In the genomic region with DNA sequence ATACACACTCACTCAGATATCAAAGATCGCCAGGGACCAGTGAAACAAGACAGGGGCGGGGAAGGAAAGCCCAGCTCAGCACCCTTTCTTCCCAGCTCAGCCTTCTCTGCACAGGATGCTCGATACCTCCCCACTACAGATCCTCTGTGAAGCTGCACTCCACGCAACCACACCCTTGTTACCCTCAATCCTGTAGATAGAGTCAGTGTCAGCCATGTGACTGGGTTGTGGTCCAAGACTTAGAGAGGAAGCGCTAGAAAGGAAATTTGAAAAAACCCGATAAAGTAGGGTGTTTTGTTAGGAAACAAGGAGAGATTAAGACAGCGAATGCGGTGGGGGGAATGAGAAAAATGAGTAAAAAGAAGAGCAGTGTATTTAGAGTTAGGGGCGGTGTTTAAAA, we compare ENCODE assay signal across 13 mouse cellular contexts. TPM values are rescaled to one million over a fixed set of nuclear protein-coding genes. Genes with fewer than 3 reads are reported as not detected.
A peak's percentile ranks its signal among the peaks of the same experiment; 100 is the strongest.
DNase-seq lines count a peak whose midpoint lies in the region; ATAC-seq and TF ChIP-seq lines count a peak whose summit lies in the region.
"Had no signal": no experiment of that assay in that cellular context is flagged by ENCODE, and none has a peak within 500 bp of the region (broad histone marks: within the 10 kb centered on the region; RNA-seq: fewer than 3 reads in every experiment).

No protein-coding gene starts in this region.

- TF ChIP-seq POLR2A in liver, adult 2 months (IDR thresholded peaks at IDR 0.05; ENCODE audit: extremely low read depth, insufficient read depth, low read length) = peak; percentile 91

- no peaks in the 10 kb centered on the region for H3K9me3 ChIP-seq in forebrain, embryonic 13.5 days (replicated peaks)
- no peaks in the 10 kb centered on the region for H3K9me3 ChIP-seq in forebrain, embryonic 16.5 days (ENCODE audit: control insufficient read depth, low read length)
- no peaks in the 10 kb centered on the region for H3K9me3 ChIP-seq in midbrain, embryonic 15.5 days
- no peaks in the 10 kb centered on the region for H3K9me3 ChIP-seq in midbrain, embryonic 14.5 days (ENCODE audit: control insufficient read depth, low read length)
- H3K9me3 ChIP-seq: midbrain, embryonic 12.5 days had no signal

- H3K36me3 ChIP-seq in forebrain, embryonic 13.5 days (ENCODE audit: poor library complexity, severe bottlenecking) = peaks cover 20% of the 10 kb centered on the region
- peaks cover 18% of the 10 kb centered on the region for H3K36me3 ChIP-seq in forebrain, embryonic 16.5 days (ENCODE audit: control insufficient read depth, insufficient read depth)
- peaks cover 10% of the 10 kb centered on the region for H3K36me3 ChIP-seq in midbrain, embryonic 15.5 days (replicated peaks)
- H3K36me3 ChIP-seq in midbrain, embryonic 14.5 days (ENCODE audit: control insufficient read depth, insufficient read depth, low read length) = peaks cover 26% of the 10 kb centered on the region
- H3K36me3 ChIP-seq in liver, adult 2 months (ENCODE audit: control insufficient read depth, insufficient read depth, low read length) = peaks cover 35% of the 10 kb centered on the region

- H3K79me2 ChIP-seq in liver, adult 2 months (ENCODE audit: control insufficient read depth, insufficient read depth, low read length) = peaks cover 3% of the 10 kb centered on the region; the same call in 1 of the 2 replicates

- H3K27ac ChIP-seq in forebrain, embryonic 13.5 days = no peak overlapping the region
- H3K27ac ChIP-seq in forebrain, embryonic 16.5 days (ENCODE audit: low read length) = no peak overlapping the region
- H3K27ac ChIP-seq in midbrain, embryonic 15.5 days = no peak overlapping the region
- no peak overlapping the region for H3K27ac ChIP-seq in midbrain, embryonic 14.5 days (replicated peaks; ENCODE audit: low read depth, low read length)
- peak overlapping the region; percentile 88 for H3K27ac ChIP-seq in liver, adult 2 months (replicated peaks; ENCODE audit: insufficient read depth, low read depth, low read length)

- no peak overlapping the region for H3K9ac ChIP-seq in forebrain, embryonic 13.5 days
- H3K9ac ChIP-seq in forebrain, embryonic 16.5 days (replicated peaks; ENCODE audit: low read depth, low read length) = no peak overlapping the region
- no peak overlapping the region for H3K9ac ChIP-seq in midbrain, embryonic 15.5 days
- H3K9ac ChIP-seq in midbrain, embryonic 14.5 days (replicated peaks; ENCODE audit: low read length) = no peak overlapping the region
- peak overlapping the region; percentile 5 for H3K9ac ChIP-seq in liver, adult 2 months (ENCODE audit: low read depth, low read length)

- 0 out of 2 replicates have a peak, but pooled peaks have one; percentile 13 for TF ChIP-seq CTCF in liver, adult 2 months (IDR thresholded peaks at IDR 0.05; ENCODE audit: low read depth, low read length)

- DNase-seq in midbrain, embryonic 14.5 days = no peak
- DNase-seq in liver, adult 2 months (ENCODE audit: extremely low read depth, low read depth, low spot score) = peak; percentile 91
- peak; percentile 35 for DNase-seq in thymus, postnatal 4 days
- no peak for DNase-seq in right cerebral cortex, adult 2 months (ENCODE audit: low spot score in 2 of 2)
- no peak for DNase-seq in gastrocnemius, postnatal 10 days
- DNase-seq: adrenal gland, postnatal 25 days; B cell, adult 2 months; heart, postnatal 10 days had no signal

- H3K27me3 ChIP-seq in forebrain, embryonic 13.5 days = peaks cover 31% of the 10 kb centered on the region
- H3K27me3 ChIP-seq in forebrain, embryonic 16.5 days (replicated peaks; ENCODE audit: control insufficient read depth, insufficient read depth, low read length) = peaks cover 10% of the 10 kb centered on the region; the same call in 1 of the 2 replicates
- H3K27me3 ChIP-seq in midbrain, embryonic 15.5 days (replicated peaks) = peaks cover 21% of the 10 kb centered on the region
- H3K27me3 ChIP-seq in midbrain, embryonic 14.5 days (ENCODE audit: control insufficient read depth, insufficient read depth, low read length) = peaks cover 6% of the 10 kb centered on the region; the same call in 1 of the 2 replicates
- H3K27me3 ChIP-seq in liver, adult 2 months (ENCODE audit: control insufficient read depth, insufficient read depth, low read length) = no peaks in the 10 kb centered on the region

- ATAC-seq in forebrain, embryonic 13.5 days = no peak
- no peak for ATAC-seq in forebrain, embryonic 16.5 days
- ATAC-seq in midbrain, embryonic 15.5 days (replicated peaks) = no peak
- no peak for ATAC-seq in midbrain, embryonic 14.5 days (ENCODE audit: low FRiP score, low TSS enrichment)

- no peak overlapping the region for H3K4me3 ChIP-seq in forebrain, embryonic 13.5 days
- H3K4me3 ChIP-seq in forebrain, embryonic 16.5 days (replicated peaks; ENCODE audit: low read length) = no peak overlapping the region
- H3K4me3 ChIP-seq in midbrain, embryonic 15.5 days = peak overlapping the region; percentile 74
- no peak overlapping the region for H3K4me3 ChIP-seq in midbrain, embryonic 14.5 days (replicated peaks; ENCODE audit: low read depth, low read length)
- H3K4me3 ChIP-seq in liver, adult 2 months (ENCODE audit: insufficient read depth, low read depth, low read length) = peak overlapping the region; percentile 63

- H3K4me2 ChIP-seq in forebrain, embryonic 13.5 days = peak overlapping the region; percentile 91
- H3K4me2 ChIP-seq in forebrain, embryonic 16.5 days (ENCODE audit: low read length) = no peak overlapping the region
- 0 out of 2 replicates have a peak overlapping the region, but pooled peaks have one; percentile 91 for H3K4me2 ChIP-seq in midbrain, embryonic 15.5 days
- no peak overlapping the region for H3K4me2 ChIP-seq in midbrain, embryonic 14.5 days (ENCODE audit: low read length)

- 88% methylated on average over 9 of the region's 9 CpGs for WGBS in forebrain, embryonic 13.5 days
- 89% methylated on average over 9 of the region's 9 CpGs for WGBS in forebrain, embryonic 16.5 days
- WGBS in midbrain, embryonic 15.5 days = 83% methylated on average over 9 of the region's 9 CpGs
- WGBS in midbrain, embryonic 14.5 days = 88% methylated on average over 9 of the region's 9 CpGs
- 12% methylated on average over 9 of the region's 9 CpGs for WGBS in liver, adult 2 months

- peaks cover 13% of the 10 kb centered on the region for H3K4me1 ChIP-seq in forebrain, embryonic 13.5 days
- peaks cover 16% of the 10 kb centered on the region for H3K4me1 ChIP-seq in forebrain, embryonic 16.5 days (replicated peaks; ENCODE audit: control insufficient read depth, insufficient read depth, low read length)
- H3K4me1 ChIP-seq in midbrain, embryonic 15.5 days = peaks cover 13% of the 10 kb centered on the region
- peaks cover 5% of the 10 kb centered on the region for H3K4me1 ChIP-seq in midbrain, embryonic 14.5 days (ENCODE audit: control insufficient read depth, insufficient read depth, low read length)
- H3K4me1 ChIP-seq in liver, adult 2 months (ENCODE audit: control insufficient read depth, insufficient read depth, low read length) = peaks cover 19% of the 10 kb centered on the region

RNA-seq across cellular contexts. Expression of a gene that starts 0.8 kb away (rescaled TPM):
- 60.7 and 65.2 TPM in 2 replicates for polyA plus RNA-seq in forebrain, embryonic 13.5 days (2015; fragmentation: Nextera tagmentation; extraction: Ambion mirVana)
- 77.7 and 80.6 TPM in 2 replicates for polyA plus RNA-seq in forebrain, embryonic 16.5 days (2015; fragmentation: Nextera tagmentation; extraction: Ambion mirVana)
- polyA plus RNA-seq in midbrain, embryonic 15.5 days (2015; fragmentation: Nextera tagmentation; extraction: Ambion mirVana) = 60.1 and 64.0 TPM in 2 replicates
- 55.3 and 60.3 TPM in 2 replicates for polyA plus RNA-seq in midbrain, embryonic 14.5 days (2014; fragmentation: Nextera tagmentation; extraction: Ambion mirVana)
- total RNA-seq in liver, adult 2 months (2014; rRNA removed) = 25.9 and 42.4 TPM in 2 replicates
- 19.5 and 23.0 TPM in 2 replicates for polyA plus RNA-seq in liver, adult 2 months (2012; rRNA removed)
- total RNA-seq in gastrocnemius, postnatal 10 days (2021) = 10 to 100 TPM; 17.0 to 17.9 TPM

RNA-seq across cellular contexts. Expression of a gene that starts 3.6 kb away (rescaled TPM):
- not detected in 2 replicates for polyA plus RNA-seq in forebrain, embryonic 13.5 days (2015; fragmentation: Nextera tagmentation; extraction: Ambion mirVana)
- not detected in 2 replicates for polyA plus RNA-seq in forebrain, embryonic 16.5 days (2015; fragmentation: Nextera tagmentation; extraction: Ambion mirVana)
- not detected in 2 replicates for polyA plus RNA-seq in midbrain, embryonic 15.5 days (2015; fragmentation: Nextera tagmentation; extraction: Ambion mirVana)
- polyA plus RNA-seq in midbrain, embryonic 14.5 days (2014; fragmentation: Nextera tagmentation; extraction: Ambion mirVana) = not detected in 2 replicates
- 771 and 1,014 TPM in 2 replicates for total RNA-seq in liver, adult 2 months (2014; rRNA removed)
- polyA plus RNA-seq in liver, adult 2 months (2012; rRNA removed) = 2,298 and 3,079 TPM in 2 replicates
- not detected for total RNA-seq in gastrocnemius, postnatal 10 days (2021)
- total RNA-seq: adrenal gland, postnatal 25 days; heart, postnatal 10 days; layer of hippocampus, postnatal 25 days had no signal
- polyA plus RNA-seq: midbrain, embryonic 12.5 days had no signal

RNA-seq across cellular contexts. Expression of a gene that starts 10.7 kb away (rescaled TPM):
- polyA plus RNA-seq in forebrain, embryonic 13.5 days (2015; fragmentation: Nextera tagmentation; extraction: Ambion mirVana) = 19.0 and 21.9 TPM in 2 replicates
- 17.9 and 19.9 TPM in 2 replicates for polyA plus RNA-seq in forebrain, embryonic 16.5 days (2015; fragmentation: Nextera tagmentation; extraction: Ambion mirVana)
- polyA plus RNA-seq in midbrain, embryonic 15.5 days (2015; fragmentation: Nextera tagmentation; extraction: Ambion mirVana) = 17.9 and 18.3 TPM in 2 replicates
- polyA plus RNA-seq in midbrain, embryonic 14.5 days (2014; fragmentation: Nextera tagmentation; extraction: Ambion mirVana) = 15.5 and 16.9 TPM in 2 replicates
- total RNA-seq in liver, adult 2 months (2014; rRNA removed) = 2.6 and 3.0 TPM in 2 replicates
- 3.2 and 3.6 TPM in 2 replicates for polyA plus RNA-seq in liver, adult 2 months (2012; rRNA removed)
- total RNA-seq in gastrocnemius, postnatal 10 days (2021) = 1 to 10 TPM; 7.4 to 9.0 TPM

RNA-seq across cellular contexts. Expression of a gene that starts 31.6 kb away (rescaled TPM):
- polyA plus RNA-seq in forebrain, embryonic 13.5 days (2015; fragmentation: Nextera tagmentation; extraction: Ambion mirVana) = 1.1 TPM in 1 of 2 replicates, not detected in the other
- polyA plus RNA-seq in forebrain, embryonic 16.5 days (2015; fragmentation: Nextera tagmentation; extraction: Ambion mirVana) = not detected in 2 replicates
- 1.0 TPM in 1 of 2 replicates, not detected in the other for polyA plus RNA-seq in midbrain, embryonic 15.5 days (2015; fragmentation: Nextera tagmentation; extraction: Ambion mirVana)
- polyA plus RNA-seq in midbrain, embryonic 14.5 days (2014; fragmentation: Nextera tagmentation; extraction: Ambion mirVana) = not detected in 2 replicates
- total RNA-seq in liver, adult 2 months (2014; rRNA removed) = 187 and 323 TPM in 2 replicates
- polyA plus RNA-seq in liver, adult 2 months (2012; rRNA removed) = 177 and 239 TPM in 2 replicates
- not detected for total RNA-seq in gastrocnemius, postnatal 10 days (2021)
- total RNA-seq: adrenal gland, postnatal 25 days; heart, postnatal 10 days; layer of hippocampus, postnatal 25 days had no signal
- polyA plus RNA-seq: midbrain, embryonic 12.5 days had no signal

RNA-seq across cellular contexts. Expression of a gene that starts 36.6 kb away (rescaled TPM):
- not detected in 2 replicates for polyA plus RNA-seq in forebrain, embryonic 13.5 days (2015; fragmentation: Nextera tagmentation; extraction: Ambion mirVana)
- not detected in 2 replicates for polyA plus RNA-seq in forebrain, embryonic 16.5 days (2015; fragmentation: Nextera tagmentation; extraction: Ambion mirVana)
- not detected in 2 replicates for polyA plus RNA-seq in midbrain, embryonic 15.5 days (2015; fragmentation: Nextera tagmentation; extraction: Ambion mirVana)
- not detected in 2 replicates for polyA plus RNA-seq in midbrain, embryonic 14.5 days (2014; fragmentation: Nextera tagmentation; extraction: Ambion mirVana)
- 2,319 and 2,365 TPM in 2 replicates for total RNA-seq in liver, adult 2 months (2014; rRNA removed)
- 8,710 and 9,739 TPM in 2 replicates for polyA plus RNA-seq in liver, adult 2 months (2012; rRNA removed)
- total RNA-seq in gastrocnemius, postnatal 10 days (2021) = not detected
- total RNA-seq: heart, postnatal 10 days had no signal
- polyA plus RNA-seq: midbrain, embryonic 12.5 days had no signal

Comparison
In these comparisons a context has a peak if more than half of its experiments do, and no peak if none do; other contexts are left out.
1. H3K4me2 ChIP-seq: peak in forebrain, embryonic 13.5 days (single experiment) and midbrain, embryonic 15.5 days (single experiment); none in forebrain, embryonic 16.5 days (single experiment) and midbrain, embryonic 14.5 days (single experiment).
2. H3K4me3 ChIP-seq: peak in midbrain, embryonic 15.5 days (single experiment) and liver, adult 2 months (single experiment); none in forebrain, embryonic 13.5 days (single experiment), forebrain, embryonic 16.5 days (single experiment) and midbrain, embryonic 14.5 days (single experiment).
3. DNase-seq: peak in liver, adult 2 months (single experiment) and thymus, postnatal 4 days (single experiment); none in midbrain, embryonic 14.5 days (single experiment), right cerebral cortex, adult 2 months (0 of 2) and gastrocnemius, postnatal 10 days (single experiment).
4. RNA of a gene that starts 3.6 kb away (polyA plus RNA-seq): 2,298 to 3,079 TPM in liver, adult 2 months; not detected in forebrain, embryonic 13.5 days, not detected in forebrain, embryonic 16.5 days, not detected in midbrain, embryonic 15.5 days and not detected in midbrain, embryonic 14.5 days; every median in the first group is over 1,000 times any median in the second.